Mouse (Mus musculus) hindbrain, embryonic 10.5 days (tissue): ENCODE results near the gene Rasgef1b. TPM values are rescaled to one million over a fixed set of nuclear protein-coding genes. Genes with fewer than 3 reads are reported as not detected.

ENCODE experiments used
- DNase-seq: peaks from one replicate; pipeline ENCODE4 v3.0.0-alpha.2; 2017; ENCODE audit warnings: low spot score
- H3K27ac ChIP-seq: fragments of 300-500 bp; sonication (generic); 2 replicates; pipeline ENCODE4 v1.5.1; 2016; ENCODE audit warnings: mild to moderate bottlenecking, moderate library complexity
- H3K27me3 ChIP-seq: fragments of 300-500 bp; sonication (generic); 2 replicates; pipeline ENCODE4 v1.6.1; 2016; ENCODE audit warnings: mild to moderate bottlenecking; ENCODE audit not compliant: poor library complexity, insufficient read depth, severe bottlenecking
- H3K36me3 ChIP-seq: fragments of 300-500 bp; sonication (generic); 2 replicates; pipeline ENCODE4 v1.6.1; 2016; ENCODE audit warnings: mild to moderate bottlenecking, moderate library complexity
- H3K4me1 ChIP-seq: fragments of 300-500 bp; sonication (generic); replicated peaks from 2 replicates; pipeline ENCODE4 v1.6.1; 2016; ENCODE audit warnings: mild to moderate bottlenecking
- H3K4me3 ChIP-seq: fragments of 300-500 bp; sonication (generic); 2 replicates; pipeline ENCODE4 v1.5.1; 2016; ENCODE audit warnings: mild to moderate bottlenecking, moderate library complexity
- H3K9me3 ChIP-seq: fragments of 300-500 bp; sonication (generic); 2 replicates; pipeline ENCODE4 v1.6.1; 2016; ENCODE audit warnings: mild to moderate bottlenecking, moderate library complexity
- WGBS: fragments of 180-500 bp; shearing (Covaris S2); methylation state at CpG from one replicate; pipeline ENCODE4 v1.1.7; 2016; 5-methylcytosine and 5-hydroxymethylcytosine counted together
- polyA plus RNA-seq: library from polyadenylated mRNA; unstranded; fragments of >200 nt; fragmentation: Nextera tagmentation; extraction: Ambion mirVana; gene quantifications from 2 replicates; pipeline ENCODE4 v1.2.1, GENCODE M21; 2016

Gene Rasgef1b
- polyA plus RNA-seq, 1 experiment from 2014 or later: 9.2 TPM

- H3K4me1 ChIP-seq: peaks cover 19% of the 10 kb centered on the region
- no peaks in the 10 kb centered on the region for H3K9me3 ChIP-seq
- H3K27me3 ChIP-seq: peaks cover 14% of the 10 kb centered on the region
- DNase-seq: no peak
- no peaks in the 10 kb centered on the region for H3K36me3 ChIP-seq
- H3K4me3 ChIP-seq: no peak overlapping the region
- WGBS: 88% methylated on average over 4 of the region's 4 CpGs
- no peak overlapping the region for H3K27ac ChIP-seq
These were observed 257.1 kb downstream of the Rasgef1b start for GRCm38 (mm10) chr5:99471790-99472189.

GRCm38 (mm10) chr5:99470613-99471012, 258.3 kb downstream of the Rasgef1b start:
- Histone ChIP-seq H3K36me3 (no peaks in the 10 kb centered on the region), H3K27ac (no peak overlapping the region), H3K27me3 (peaks cover 5% of the 10 kb centered on the region; the same call in 1 of the 2 replicates), H3K9me3 (no peaks in the 10 kb centered on the region), H3K4me3 (no peak overlapping the region), H3K4me1 (peaks cover 19% of the 10 kb centered on the region)
- DNase-seq: no peak

GRCm38 (mm10) chr5:99459007-99459406, 269.9 kb downstream of the Rasgef1b start:
- H3K4me3 ChIP-seq: no peak overlapping the region
- no peak for DNase-seq
- no peaks in the 10 kb centered on the region for H3K9me3 ChIP-seq
- 89% methylated on average over 6 of the region's 6 CpGs for whole genome bisulfite sequencing
- H3K36me3 ChIP-seq: no peaks in the 10 kb centered on the region
- H3K27me3 ChIP-seq: no peaks in the 10 kb centered on the region
- H3K4me1 ChIP-seq: no peaks in the 10 kb centered on the region
- no peak overlapping the region for H3K27ac ChIP-seq

GRCm38 (mm10) chr5:99457291-99457690, 271.6 kb downstream of the Rasgef1b start:
- 96% methylated on average over 3 of the region's 3 CpGs for WGBS
- Histone ChIP-seq H3K27me3 (no peaks in the 10 kb centered on the region), H3K9me3 (no peaks in the 10 kb centered on the region)

GRCm38 (mm10) chr5:99451939-99452338, 276.9 kb downstream of the Rasgef1b start:
- no peak overlapping the region for H3K4me3 ChIP-seq
- H3K27me3 ChIP-seq: no peaks in the 10 kb centered on the region
- H3K27ac ChIP-seq: no peak overlapping the region
- no peaks in the 10 kb centered on the region for H3K9me3 ChIP-seq
- DNase-seq: no peak
- H3K36me3 ChIP-seq: no peaks in the 10 kb centered on the region
- H3K4me1 ChIP-seq: peaks cover 5% of the 10 kb centered on the region
- 67% methylated on average over 2 of the region's 2 CpGs for whole genome bisulfite sequencing

More at GRCm38 (mm10) chr5:99457291-99457690, 271.6 kb downstream of the Rasgef1b start:
- DNase-seq: no peak
- Histone ChIP-seq H3K4me3 (no peak overlapping the region), H3K27ac (no peak overlapping the region), H3K36me3 (no peaks in the 10 kb centered on the region), H3K4me1 (no peaks in the 10 kb centered on the region; the same call in 1 of the 2 replicates)

GRCm38 (mm10) chr5:99451416-99451815, 277.4 kb downstream of the Rasgef1b start:
- DNase-seq: no peak
- Histone ChIP-seq H3K27ac (no peak overlapping the region), H3K27me3 (no peaks in the 10 kb centered on the region), H3K4me3 (no peak overlapping the region), H3K36me3 (no peaks in the 10 kb centered on the region), H3K4me1 (peaks cover 5% of the 10 kb centered on the region), H3K9me3 (no peaks in the 10 kb centered on the region)
- 79% methylated on average over 5 of the region's 5 CpGs for WGBS

GRCm38 (mm10) chr5:99450994-99451393, 277.9 kb downstream of the Rasgef1b start:
- H3K27me3 ChIP-seq: no peaks in the 10 kb centered on the region
- H3K9me3 ChIP-seq: no peaks in the 10 kb centered on the region
- 75% methylated on average over 4 of the region's 4 CpGs for WGBS
- H3K27ac ChIP-seq: no peak overlapping the region
- no peaks in the 10 kb centered on the region for H3K36me3 ChIP-seq
- no peak for DNase-seq
- peaks cover 5% of the 10 kb centered on the region for H3K4me1 ChIP-seq
- H3K4me3 ChIP-seq: no peak overlapping the region

GRCm38 (mm10) chr5:99450463-99450862, 278.4 kb downstream of the Rasgef1b start:
- Histone ChIP-seq H3K27me3 (no peaks in the 10 kb centered on the region), H3K27ac (no peak overlapping the region), H3K9me3 (no peaks in the 10 kb centered on the region), H3K36me3 (no peaks in the 10 kb centered on the region), H3K4me1 (peaks cover 5% of the 10 kb centered on the region), H3K4me3 (no peak overlapping the region)
- 81% methylated on average over 3 of the region's 3 CpGs for WGBS
- no peak for DNase-seq

- H3K4me1 ChIP-seq: peaks cover 5% of the 10 kb centered on the region
- no peaks in the 10 kb centered on the region for H3K27me3 ChIP-seq
- H3K9me3 ChIP-seq: no peaks in the 10 kb centered on the region
- H3K27ac ChIP-seq: no peak overlapping the region
- H3K36me3 ChIP-seq: no peaks in the 10 kb centered on the region
- WGBS: 92% methylated on average over 6 of the region's 6 CpGs
- H3K4me3 ChIP-seq: no peak overlapping the region
- no peak for DNase-seq
These were observed 281.4 kb downstream of the Rasgef1b start for GRCm38 (mm10) chr5:99447481-99447880.

- no peaks in the 10 kb centered on the region for H3K27me3 ChIP-seq
- 82% methylated on average over 5 of the region's 5 CpGs for WGBS
These were observed 283.6 kb downstream of the Rasgef1b start for GRCm38 (mm10) chr5:99445242-99445641.

GRCm38 (mm10) chr5:99444777-99445176, 284.1 kb downstream of the Rasgef1b start:
- DNase-seq: no peak
- H3K9me3 ChIP-seq: no peaks in the 10 kb centered on the region
- 79% methylated on average over 7 of the region's 7 CpGs for WGBS
- H3K4me1 ChIP-seq: no peaks in the 10 kb centered on the region
- no peaks in the 10 kb centered on the region for H3K27me3 ChIP-seq
- H3K27ac ChIP-seq: no peak overlapping the region
- H3K4me3 ChIP-seq: no peak overlapping the region
- H3K36me3 ChIP-seq: no peaks in the 10 kb centered on the region

More at GRCm38 (mm10) chr5:99445242-99445641, 283.6 kb downstream of the Rasgef1b start:
- Histone ChIP-seq H3K36me3 (no peaks in the 10 kb centered on the region), H3K4me1 (no peaks in the 10 kb centered on the region), H3K27ac (no peak overlapping the region), H3K4me3 (no peak overlapping the region), H3K9me3 (no peaks in the 10 kb centered on the region)
- no peak for DNase-seq

- DNase-seq: no peak
- WGBS: 75% methylated on average over 6 of the region's 6 CpGs
- no peak overlapping the region for H3K27ac ChIP-seq
- no peak overlapping the region for H3K4me3 ChIP-seq
- no peaks in the 10 kb centered on the region for H3K36me3 ChIP-seq
- no peaks in the 10 kb centered on the region for H3K9me3 ChIP-seq
- H3K4me1 ChIP-seq: no peaks in the 10 kb centered on the region
- H3K27me3 ChIP-seq: no peaks in the 10 kb centered on the region
These were observed 288.8 kb downstream of the Rasgef1b start for GRCm38 (mm10) chr5:99440109-99440508.

- H3K4me3 ChIP-seq: no peak overlapping the region
- no peaks in the 10 kb centered on the region for H3K4me1 ChIP-seq
- H3K27me3 ChIP-seq: no peaks in the 10 kb centered on the region
- H3K9me3 ChIP-seq: no peaks in the 10 kb centered on the region
- no peak overlapping the region for H3K27ac ChIP-seq
- 77% methylated on average over 1 of the region's 1 CpGs for WGBS
- H3K36me3 ChIP-seq: no peaks in the 10 kb centered on the region
- no peak for DNase-seq
These were observed 290.3 kb downstream of the Rasgef1b start for GRCm38 (mm10) chr5:99438526-99438925.

GRCm38 (mm10) chr5:99434226-99434625, 294.6 kb downstream of the Rasgef1b start:
- no peak overlapping the region for H3K27ac ChIP-seq
- no peaks in the 10 kb centered on the region for H3K36me3 ChIP-seq
- H3K27me3 ChIP-seq: no peaks in the 10 kb centered on the region
- H3K9me3 ChIP-seq: no peaks in the 10 kb centered on the region
- WGBS: 89% methylated on average over 4 of the region's 4 CpGs
- DNase-seq: no peak
- H3K4me3 ChIP-seq: no peak overlapping the region
- H3K4me1 ChIP-seq: no peaks in the 10 kb centered on the region
